Mouse (Mus musculus): Measurements from ENCODE around the gene Cdc42bpg.
"Not testable (repeated sequence)": the region's sequence is repeated elsewhere in the genome, so short reads cannot be mapped to it uniquely, and the experiment has no call there.

The Cdc42bpg gene

DNA sequence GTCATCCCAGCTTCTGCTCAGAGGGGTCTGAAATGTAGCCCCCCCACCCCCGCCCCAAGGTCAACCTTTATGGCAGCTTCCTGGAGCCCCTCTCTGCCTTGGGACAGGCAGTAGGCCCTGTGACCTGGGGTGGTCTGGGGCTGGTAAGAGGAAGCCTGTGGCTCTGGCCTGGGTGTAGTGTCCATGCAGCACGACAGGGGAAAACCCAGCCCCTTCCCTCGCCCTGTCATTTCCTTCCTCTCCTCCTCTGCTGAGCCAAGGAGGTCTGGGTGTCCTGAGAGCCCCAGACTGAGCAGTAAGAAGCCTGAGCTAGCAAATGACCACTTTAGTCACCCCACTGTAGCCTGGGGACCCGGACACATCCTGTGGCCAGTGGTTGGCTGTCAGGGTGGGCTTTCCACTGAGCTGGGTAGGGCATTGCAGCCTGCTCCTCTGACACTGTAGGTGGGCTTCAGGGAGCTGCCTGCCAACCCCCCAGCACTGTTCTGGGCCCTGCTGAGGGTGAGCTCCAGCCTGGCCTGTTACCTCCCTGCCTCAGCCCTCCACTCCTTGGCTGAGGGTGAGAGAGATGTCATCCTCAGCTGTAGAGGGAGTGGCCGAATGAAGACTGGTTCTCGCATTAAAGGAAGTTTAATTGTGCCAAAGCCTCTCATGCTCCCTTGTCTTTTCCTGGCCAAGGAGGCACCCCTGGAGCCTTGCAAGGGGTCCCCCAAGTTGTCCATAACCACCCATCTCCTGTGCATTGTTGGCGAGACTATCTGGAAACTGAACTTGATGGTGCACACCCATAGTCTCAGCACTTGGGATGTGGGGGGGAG lies 6.6 kb upstream of the Cdc42bpg start:
- no peak for DNase-seq

DNA sequence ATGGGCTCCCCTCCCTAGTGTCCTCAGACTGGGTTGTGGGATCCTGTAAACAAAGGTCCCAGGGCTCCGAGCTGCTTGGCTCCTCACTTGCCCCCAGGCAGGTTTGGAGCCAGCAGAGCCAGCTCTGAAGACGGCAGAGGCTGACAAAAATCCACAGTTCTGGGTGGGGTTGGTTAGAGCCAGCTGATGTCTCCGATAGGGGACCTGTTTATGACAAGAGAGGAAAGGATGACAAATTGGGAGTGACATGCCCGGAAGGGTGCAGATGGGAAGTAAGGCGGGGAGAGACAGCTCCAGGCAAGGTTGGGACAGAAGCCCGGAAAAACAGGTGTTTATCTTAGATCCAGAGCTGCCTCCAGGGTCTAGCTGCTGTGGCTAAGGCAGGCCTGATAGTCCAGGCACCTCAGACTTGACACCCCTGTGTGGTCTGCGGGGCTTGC lies 5.8 kb upstream of the Cdc42bpg start:
- peak; percentile 72 for DNase-seq

DNA sequence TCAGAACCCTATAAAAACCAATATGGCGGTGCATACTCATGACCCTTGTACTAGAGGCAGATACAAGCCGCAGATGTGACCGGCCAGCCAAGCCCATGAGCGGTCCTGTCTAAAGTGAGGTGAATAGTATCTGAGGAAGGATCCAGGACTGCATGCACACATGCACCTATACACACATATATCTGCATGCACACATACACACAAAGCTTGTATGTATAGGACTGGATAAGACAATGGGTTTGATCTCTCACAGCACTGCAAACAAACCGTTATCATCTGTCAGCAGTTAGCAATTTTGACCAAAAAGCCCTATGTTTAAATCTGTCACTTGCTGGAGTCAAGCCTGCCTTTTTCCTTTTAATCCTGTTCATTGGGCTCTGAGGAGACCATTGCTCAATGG lies 4.1 kb upstream of the Cdc42bpg start:
- no peak for DNase-seq

DNA sequence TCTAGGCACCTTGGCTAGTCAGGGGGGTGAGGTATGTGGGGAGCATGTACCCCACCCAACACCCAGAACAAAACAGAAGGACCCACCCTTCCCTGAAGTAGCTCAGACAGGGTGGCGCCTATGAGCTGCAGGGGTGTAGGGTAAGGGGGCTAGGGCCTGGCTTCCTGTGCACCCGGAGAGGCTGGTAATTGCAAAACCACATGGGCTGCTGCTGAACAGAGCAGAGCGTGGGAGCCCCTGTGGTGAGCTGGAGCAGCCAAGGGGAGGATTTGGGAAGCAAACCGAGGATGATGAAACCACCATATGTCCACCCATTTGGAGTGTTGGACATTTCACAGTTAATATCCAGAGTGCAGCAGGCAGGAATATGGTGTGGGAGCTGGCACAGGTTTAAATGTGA lies 3.7 kb upstream of the Cdc42bpg start:
- DNase-seq, result peak; percentile 94

DNA sequence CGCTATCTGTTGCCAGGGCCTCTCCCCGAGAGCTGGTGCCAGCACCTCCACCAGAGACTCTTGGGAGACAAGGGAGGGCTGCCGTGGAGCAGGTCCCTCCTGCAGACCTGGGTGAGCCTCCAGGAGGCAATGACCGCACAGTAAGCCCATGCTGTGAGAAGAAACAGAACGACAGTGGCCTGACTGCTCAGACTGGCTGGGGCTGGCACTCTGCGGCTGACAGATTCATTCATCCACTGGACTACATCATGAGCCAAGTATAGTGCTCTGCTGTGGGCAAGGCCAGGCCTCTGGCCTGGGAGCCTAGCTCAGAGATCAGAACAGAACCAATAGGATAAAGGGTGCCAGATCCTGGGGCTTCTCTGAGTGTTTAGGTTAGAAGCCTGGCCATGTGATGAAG lies 2.4 kb upstream of the Cdc42bpg start:
- DNase-seq, result peak; percentile 74

DNA sequence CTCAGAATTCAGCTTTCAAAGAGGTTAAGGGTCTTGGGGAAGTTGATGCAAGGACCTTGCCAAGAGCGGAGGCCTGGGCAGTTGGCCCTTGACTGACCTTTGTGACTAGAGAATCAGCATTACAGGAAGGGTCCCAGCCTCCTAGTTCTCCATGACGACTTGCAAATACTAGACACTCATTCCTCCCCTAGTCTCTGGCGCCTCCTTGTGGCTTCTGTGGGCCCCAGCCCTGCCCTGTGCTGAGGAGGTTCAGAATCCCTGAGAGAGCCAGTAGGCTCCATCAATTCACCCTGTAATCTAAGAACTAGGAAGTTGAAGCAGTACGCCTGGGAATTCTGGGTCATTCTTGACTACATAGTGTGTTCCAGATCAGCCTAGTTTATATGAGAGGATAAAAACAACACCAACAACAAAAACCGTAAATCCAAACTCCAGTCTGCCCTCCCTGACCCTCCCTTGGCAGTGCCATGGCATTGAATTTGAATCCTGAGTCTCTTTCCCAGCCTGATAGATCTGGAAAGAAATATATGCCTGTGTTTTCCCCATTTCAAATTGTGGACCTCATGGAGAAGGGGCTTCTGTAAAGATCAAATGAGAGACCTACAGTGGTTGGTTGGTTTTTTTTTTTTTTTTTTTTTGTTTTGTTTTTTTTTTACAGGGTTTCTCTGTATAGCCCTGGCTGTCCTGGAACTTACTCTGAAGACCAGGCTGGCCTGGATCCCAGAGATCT lies 1.3 kb upstream of the Cdc42bpg start:
- peak; percentile 95 for DNase-seq

DNA sequence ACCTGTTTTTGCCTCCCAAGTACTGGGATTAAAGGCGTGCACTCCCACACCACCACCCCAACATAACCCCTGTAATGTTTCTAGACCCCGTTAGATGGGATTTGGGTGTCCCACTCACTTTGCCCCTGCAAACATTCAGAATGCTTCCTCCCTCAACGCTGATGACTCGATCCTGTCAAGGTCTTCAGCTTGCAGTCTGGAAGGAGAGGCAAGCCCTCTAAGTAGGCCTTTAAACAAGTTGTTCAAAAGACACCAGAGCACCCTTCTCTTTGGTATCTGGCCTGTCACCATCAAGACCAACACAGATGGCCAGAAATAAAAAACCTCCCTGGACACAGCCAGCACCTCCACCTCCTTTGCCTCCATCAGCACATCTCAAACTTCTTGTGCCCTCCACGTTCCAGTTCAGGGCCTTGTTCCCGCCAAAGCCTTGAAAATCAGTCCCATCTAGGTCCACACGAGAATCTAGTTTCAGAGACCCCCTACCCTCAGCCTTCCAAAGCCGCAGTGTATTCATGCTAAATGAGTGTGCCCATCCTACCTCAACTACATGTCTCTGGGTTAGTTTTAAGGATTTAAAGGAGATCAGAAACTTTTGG lies 640 bp upstream of the Cdc42bpg start:
- peak; percentile 71 for DNase-seq

DNA sequence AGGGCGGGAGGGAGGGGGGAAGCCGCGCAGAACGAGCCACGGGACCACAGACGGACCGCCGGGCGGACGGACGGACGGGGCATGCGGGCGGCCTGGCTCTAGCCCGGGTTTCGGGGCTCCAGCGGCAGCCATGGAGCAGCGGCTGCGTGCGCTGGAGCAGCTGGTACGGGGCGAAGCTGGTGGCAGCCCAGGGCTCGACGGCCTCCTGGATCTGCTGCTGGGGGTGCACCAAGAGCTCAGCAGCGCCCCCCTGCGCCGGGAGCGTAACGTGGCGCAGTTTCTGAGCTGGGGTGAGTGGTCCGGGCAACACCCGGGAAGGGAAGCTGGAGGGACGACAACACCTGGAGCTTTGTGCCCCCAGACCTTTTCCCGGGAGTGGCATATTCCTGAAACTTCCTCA lies 330 bp downstream of the Cdc42bpg start:
- DNase-seq, result peak; percentile 80

DNA sequence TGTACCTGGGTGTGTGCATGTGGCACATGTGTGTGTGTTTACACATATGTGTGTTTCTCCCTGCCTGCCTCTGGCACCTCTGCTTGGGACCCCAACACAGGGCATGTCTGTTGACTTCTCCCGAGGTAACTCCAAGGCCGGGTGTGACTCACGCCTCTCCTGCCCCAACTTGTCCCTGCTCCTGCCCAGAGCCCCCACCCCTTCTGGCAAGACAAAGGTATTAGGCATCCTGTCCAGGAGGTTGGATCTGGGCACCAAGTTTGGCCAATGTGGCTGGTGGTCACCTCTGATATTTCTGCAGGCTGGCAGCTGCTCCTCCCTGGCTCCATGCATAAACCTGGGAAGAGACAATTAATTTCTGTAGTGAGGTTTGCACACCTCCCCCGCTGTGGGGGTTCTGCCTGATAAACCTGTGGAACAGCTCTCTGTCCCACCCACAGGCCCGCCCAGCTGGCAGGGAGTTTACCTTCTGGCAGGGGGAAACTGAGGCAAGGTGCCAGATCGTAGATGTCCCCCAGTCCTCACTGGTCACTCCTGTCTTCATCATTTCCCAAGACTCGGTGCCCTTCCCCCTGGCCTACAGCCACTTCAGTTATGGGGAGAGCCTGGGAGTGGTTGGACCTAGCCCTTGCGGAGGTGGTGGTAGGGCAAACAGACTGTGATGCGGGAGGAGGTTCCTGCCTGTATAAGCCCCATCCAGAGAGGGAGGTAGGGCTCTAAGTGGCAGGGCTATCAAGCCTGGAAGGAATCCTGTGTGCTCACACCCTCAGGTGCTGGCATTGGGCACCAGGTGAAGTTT lies 1.7 kb downstream of the Cdc42bpg start:
- peak; percentile 80 for DNase-seq

DNA sequence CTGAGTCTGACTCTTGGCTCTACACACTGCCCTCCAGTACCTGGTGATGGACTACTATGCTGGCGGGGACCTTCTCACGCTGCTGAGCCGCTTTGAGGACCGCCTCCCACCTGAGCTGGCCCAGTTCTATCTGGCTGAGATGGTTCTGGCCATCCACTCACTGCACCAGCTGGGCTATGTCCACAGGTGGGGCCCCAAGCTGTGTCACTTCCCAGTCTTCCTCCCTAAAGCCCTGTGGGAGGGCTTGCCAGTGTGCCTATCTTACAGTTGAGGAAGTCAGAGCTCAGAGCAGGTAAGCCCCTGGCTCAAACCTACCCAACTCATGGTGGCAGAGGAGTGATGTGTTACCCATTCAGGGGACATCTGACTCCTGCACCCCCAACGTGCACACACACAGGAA lies 3.9 kb downstream of the Cdc42bpg start:
- DNase-seq, result peak; percentile 72

DNA sequence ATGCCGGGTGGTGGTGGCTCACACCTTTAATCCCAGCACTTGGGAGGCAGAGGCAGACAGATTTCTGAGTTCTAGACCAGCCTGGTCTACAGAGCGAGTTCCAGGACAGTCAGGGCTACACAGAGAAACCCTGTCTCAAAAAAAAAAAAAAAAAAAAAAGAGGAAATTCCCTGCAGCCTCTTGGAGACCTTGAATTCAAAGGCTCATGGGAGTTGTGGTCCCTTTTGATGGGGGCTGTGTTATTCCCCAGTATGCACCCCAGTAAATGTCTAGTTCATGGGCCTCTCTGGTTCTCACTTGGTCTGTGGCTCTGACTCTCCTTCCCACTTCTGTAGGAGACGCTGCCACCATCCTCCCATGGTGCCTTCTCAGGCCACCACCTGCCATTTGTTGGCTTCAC lies 5.5 kb downstream of the Cdc42bpg start:
- DNase-seq, result not testable (repeated sequence)

DNA sequence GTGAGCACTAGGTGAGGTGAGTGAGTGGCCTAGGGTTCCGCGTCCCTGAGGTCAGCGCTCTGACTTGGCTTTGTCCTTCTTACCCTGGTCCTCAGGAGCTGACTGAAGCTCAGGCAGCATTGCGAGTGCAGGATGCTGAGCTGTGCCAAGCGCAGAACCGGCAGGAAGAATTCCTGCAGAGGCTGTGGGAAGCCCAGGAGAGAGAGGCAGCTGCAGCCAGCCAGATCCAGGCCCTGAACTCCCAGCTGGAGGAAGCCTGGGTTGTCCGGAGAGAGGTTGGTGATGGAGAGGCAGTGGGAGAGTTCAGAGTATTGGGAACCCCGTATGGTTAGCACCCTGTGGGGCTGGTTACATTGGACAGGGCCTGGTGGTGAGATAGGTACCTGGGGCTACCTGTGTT lies 7.5 kb downstream of the Cdc42bpg start:
- peak; percentile 39 for DNase-seq

DNA sequence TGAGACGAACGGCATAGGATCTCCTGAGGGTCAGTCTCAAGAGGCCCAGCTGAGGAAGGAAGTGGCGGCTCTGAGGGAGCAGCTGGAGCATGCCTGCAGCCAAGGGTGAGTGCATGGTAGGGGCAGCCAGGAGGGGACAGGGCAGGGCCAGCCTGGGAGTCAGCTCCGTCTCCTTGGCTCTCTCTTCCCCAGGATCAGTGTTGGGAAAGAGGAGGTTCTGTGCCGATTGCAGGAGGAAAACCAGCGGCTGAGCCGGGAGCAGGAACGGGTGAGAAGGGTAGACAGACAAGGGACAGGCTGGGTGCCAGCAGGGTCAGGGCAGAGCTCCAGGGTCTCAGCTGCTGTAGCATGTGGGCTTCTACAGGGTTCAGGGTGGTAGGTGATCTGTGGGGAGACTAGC lies 8.3 kb downstream of the Cdc42bpg start:
- peak; percentile 49 for DNase-seq

DNA sequence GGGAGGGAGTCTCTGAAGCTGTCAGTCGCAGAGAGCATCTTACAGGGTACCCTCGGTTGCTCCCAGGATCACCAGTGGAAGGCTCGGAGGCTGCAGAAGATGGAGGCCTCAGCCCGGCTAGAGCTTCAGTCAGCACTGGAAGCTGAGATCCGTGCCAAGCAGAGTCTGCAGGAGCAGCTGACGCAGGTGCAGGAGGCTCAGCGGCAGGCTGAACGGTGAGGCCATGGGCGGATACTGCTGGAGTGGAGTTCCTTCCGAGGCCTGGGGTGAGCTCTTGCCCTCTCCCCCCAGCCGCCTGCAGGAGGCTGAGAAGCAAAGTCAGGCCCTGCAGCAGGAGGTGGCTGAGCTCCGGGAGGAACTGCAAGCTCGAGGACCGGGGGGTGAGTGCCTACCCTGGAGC lies 9.3 kb downstream of the Cdc42bpg start:
- peak; percentile 80 for DNase-seq

DNA sequence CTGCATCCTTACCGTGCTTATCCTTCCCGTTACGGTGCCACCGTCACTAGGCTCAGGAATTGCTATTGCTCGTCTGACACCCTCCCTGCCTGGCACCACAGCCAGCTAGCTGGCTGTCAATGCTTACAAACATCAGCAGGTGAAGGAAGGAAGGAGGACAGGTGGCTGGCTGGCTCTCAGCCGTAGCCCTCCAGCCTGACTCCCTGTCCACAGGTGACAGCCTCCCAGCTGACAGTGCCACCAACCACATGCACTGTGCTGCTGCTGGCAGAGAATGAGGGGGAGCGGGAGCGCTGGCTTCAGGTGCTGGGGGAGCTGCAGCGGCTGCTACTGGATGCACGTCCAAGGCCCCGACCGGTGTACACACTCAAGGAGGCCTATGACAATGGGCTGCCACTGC lies 11.9 kb downstream of the Cdc42bpg start:
- DNase-seq, result no peak

DNA sequence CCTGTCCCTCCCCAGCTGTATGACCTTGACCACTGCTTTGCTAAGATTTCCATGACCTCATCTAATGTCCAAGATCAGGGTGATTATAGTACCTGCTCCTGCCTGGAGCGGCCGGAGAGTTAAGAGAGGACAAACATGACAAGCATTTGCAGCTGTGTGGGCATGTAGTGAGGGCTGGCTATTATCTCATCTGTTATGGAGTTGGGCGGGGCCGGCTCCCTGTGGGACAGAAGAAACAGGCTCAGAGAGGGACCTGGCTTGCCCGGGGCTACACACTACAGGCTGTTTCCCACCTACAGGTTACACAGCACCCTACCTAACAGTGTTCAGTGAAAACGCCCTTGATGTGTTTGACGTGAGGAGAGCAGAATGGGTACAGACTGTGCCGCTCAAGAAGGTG lies 15.1 kb downstream of the Cdc42bpg start:
- no peak for DNase-seq

DNA sequence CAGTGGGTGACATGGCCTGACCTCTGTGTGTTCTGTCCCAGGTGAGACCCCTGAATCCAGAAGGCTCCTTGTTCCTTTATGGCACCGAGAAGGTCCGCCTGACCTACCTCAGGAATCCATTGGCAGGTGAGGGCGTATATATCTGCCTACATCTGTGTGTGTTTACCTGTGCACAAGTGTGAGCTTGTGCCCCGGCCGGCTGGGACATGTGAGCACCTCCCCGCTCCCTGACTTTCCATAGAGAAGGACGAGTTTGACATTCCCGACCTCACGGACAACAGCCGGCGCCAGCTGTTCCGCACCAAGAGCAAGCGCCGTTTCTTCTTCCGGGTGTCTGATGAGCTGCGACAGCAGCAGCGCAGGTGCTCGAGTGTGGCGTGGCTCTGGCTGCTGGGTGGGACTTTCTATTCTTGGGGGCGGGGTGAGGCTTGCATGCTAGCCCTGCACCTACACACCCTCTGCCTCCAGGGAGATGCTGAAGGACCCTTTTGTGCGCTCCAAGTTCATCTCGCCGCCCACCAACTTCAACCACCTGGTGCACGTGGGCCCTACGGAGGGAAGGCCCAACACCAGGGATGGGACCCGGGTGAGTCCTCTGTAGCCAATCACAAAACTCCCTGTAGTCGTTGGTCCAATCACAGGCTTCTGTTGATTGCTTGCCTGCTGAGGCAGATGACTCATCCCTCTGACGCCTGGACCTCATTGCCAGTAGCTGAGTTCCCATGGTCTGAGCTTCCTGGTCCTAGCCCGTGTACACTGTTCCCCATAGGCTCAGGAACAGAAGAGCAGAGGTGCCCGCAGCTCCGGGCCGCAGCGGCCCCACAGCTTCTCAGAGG lies 15.7 kb downstream of the Cdc42bpg start:
- no peak for DNase-seq

DNA sequence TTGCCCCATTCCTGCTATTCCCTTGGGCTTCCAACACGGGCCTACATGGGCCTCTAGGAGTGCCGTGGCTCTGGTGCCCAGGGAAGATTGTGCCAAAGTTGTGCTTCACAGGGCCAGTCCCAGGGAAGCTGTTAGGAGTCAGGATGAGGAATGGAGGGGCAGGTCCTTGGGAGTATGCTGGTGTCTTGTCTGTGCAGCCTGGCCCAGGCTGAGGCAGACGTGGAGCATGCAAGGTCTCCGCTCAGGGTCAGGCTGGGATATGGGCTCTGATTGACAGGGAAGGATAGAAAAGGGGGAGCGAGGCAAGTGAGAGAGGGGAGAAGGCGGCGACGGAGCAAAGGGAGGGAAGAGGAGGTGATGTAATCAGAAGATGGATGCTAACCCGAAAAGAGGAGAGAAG lies 18.5 kb downstream of the Cdc42bpg start:
- DNase-seq, result no peak

DNA sequence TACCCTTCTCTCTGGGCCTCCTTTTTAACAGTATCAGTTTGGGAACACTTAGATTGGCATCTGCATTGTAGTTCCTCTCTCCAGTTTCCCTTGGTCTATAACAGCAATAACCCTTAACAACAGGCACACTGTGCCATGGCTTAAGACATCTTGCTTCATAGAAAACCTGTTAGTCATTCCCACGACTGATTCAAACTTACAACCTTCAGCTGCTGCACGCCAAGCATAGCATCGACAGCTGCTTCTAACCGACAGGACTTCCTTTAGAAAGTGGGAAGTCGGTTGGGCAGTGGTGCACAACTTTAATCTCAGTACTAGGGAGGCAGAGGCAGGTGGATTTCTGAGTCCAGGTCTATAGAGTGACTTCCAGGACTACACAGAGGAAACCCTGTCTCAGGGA lies 24.9 kb downstream of the Cdc42bpg start:
- no peak for DNase-seq

DNA sequence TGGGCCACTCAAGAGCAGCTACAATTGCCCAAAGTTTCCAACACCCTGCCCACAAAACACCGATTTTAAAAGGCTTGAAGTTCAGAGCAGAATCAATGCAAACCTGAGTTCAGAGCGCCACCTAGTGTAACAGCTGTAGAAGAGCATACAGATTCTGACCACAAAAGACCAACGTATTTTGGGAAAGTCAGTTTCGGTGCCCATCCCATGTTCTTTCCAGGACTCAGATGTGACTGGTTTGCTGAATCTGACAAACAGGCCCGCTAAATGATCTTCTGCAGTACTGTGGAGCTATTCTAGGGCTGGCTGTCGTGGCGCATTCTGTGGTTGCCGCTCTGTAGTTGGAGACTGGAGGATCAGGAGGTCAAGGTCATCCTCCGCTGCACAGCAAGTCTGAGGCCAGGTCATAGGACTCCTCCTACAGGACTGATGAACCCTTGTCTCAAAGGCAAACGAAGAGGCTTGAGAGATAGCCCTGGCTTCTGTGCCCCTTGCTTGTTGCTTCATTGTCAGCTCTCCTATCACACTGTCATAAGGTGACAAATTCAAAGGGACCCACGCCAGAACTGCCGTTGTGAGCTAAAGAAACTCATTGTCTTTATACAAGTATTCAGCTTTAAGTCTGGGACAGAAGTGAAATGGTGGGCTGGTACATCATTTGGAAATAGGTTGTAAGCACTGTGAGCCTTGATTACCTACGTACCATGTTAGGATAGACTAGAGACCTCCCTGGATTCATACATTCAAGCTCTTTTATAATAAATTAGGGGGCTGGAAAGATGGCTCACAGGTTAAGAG lies 25.7 kb downstream of the Cdc42bpg start:
- peak; percentile 72 for DNase-seq
